Mouse (Mus musculus) MEL (cell line): ENCODE data around the gene Gramd4. TPM values are rescaled to one million over a fixed set of nuclear protein-coding genes. Genes with fewer than 3 reads are reported as not detected.

Experiments
- DNase-seq: peaks from one replicate; pipeline ENCODE4 v3.0.0; 2011; ENCODE audit warnings: low read depth, low spot score
- H3K27ac ChIP-seq: 2 replicates; pipeline ENCODE4 v1.5.1; 2012; ENCODE audit warnings: low read depth, mild to moderate bottlenecking, control low read depth, low read length, moderate library complexity; ENCODE audit not compliant: control insufficient read depth
- H3K27me3 ChIP-seq, 2 experiments: fragments of 150-350 bp in 1 of 2; sonication (generic) in 1 of 2; 2 replicates each; pipeline ENCODE4 v1.6.1; 2012; ENCODE audit warnings: low read length in 2 of 2, mild to moderate bottlenecking in 2 of 2, improper control_type of control experiment in 1 of 2, moderate library complexity in 1 of 2; ENCODE audit not compliant: insufficient read depth in 2 of 2, control insufficient read depth in 1 of 2
- H3K36me3 ChIP-seq, 2 experiments: 2 replicates each; pipeline ENCODE4 v1.6.1; 2012 to 2014; ENCODE audit warnings: low read length in 2 of 2, improper control_type of control experiment in 1 of 2, inconsistent platforms in 1 of 2, mild to moderate bottlenecking in 1 of 2; ENCODE audit not compliant: insufficient read depth in 2 of 2, control insufficient read depth in 1 of 2
- H3K4me1 ChIP-seq, 2 experiments: fragments of 150-350 bp in 1 of 2; sonication (generic) in 1 of 2; 2 replicates each; pipeline ENCODE4 v1.6.1; 2012; ENCODE audit warnings: low read length in 2 of 2, improper control_type of control experiment in 1 of 2, mild to moderate bottlenecking in 1 of 2; ENCODE audit not compliant: insufficient read depth in 2 of 2, control insufficient read depth in 1 of 2
- H3K4me3 ChIP-seq, 2 experiments: fragments of 150-350 bp in 1 of 2; sonication (generic) in 1 of 2; 2 replicates each; pipeline ENCODE4 v1.5.1; 2012; ENCODE audit warnings: low read depth in 2 of 2, low read length in 2 of 2, mild to moderate bottlenecking in 2 of 2, moderate library complexity in 2 of 2, control low read depth in 1 of 2, improper control_type of control experiment in 1 of 2; ENCODE audit not compliant: control insufficient read depth in 1 of 2, insufficient read depth in 1 of 2
- H3K79me2 ChIP-seq: 2 replicates; pipeline ENCODE4 v1.6.1; 2012; ENCODE audit warnings: mild to moderate bottlenecking, low read length, moderate library complexity; ENCODE audit not compliant: control insufficient read depth, poor library complexity, insufficient read depth
- H3K9ac ChIP-seq: 2 replicates; pipeline ENCODE4 v1.6.1; 2012; ENCODE audit warnings: low read depth, mild to moderate bottlenecking, control low read depth, low read length, moderate library complexity; ENCODE audit not compliant: control insufficient read depth, poor library complexity, severe bottlenecking
- H3K9me3 ChIP-seq: fragments of 150-350 bp; sonication (generic); replicated peaks from 2 replicates; pipeline ENCODE4 v1.6.1; 2012; ENCODE audit warnings: mild to moderate bottlenecking, low read length, improper control_type of control experiment, moderate library complexity; ENCODE audit not compliant: insufficient read depth
- BHLHE40 ChIP-seq: IDR thresholded peaks from 2 replicates; pipeline ENCODE4 v1.6.1; 2012; ENCODE audit warnings: low read depth, mild to moderate bottlenecking, inconsistent platforms, low read length, improper control_type of control experiment, borderline replicate concordance
- CHD2 ChIP-seq: IDR thresholded peaks from 2 replicates; pipeline ENCODE4 v1.6.1; 2011; ENCODE audit warnings: low read length, improper control_type of control experiment
- E2F4 ChIP-seq: IDR thresholded peaks from 2 replicates; pipeline ENCODE4 v1.6.1; 2011; ENCODE audit warnings: low read depth, low read length, improper control_type of control experiment, borderline replicate concordance
- ELF1 ChIP-seq: IDR thresholded peaks from 2 replicates; pipeline ENCODE4 v1.6.1; 2014; ENCODE audit warnings: low read depth, mild to moderate bottlenecking, inconsistent platforms, low read length, improper control_type of control experiment, moderate library complexity
- EP300 ChIP-seq, 2 experiments: IDR thresholded peaks; 2 replicates each; pipeline ENCODE4 v1.6.1; 2011; ENCODE audit warnings: improper control_type of control experiment in 2 of 2, low read length in 2 of 2, low read depth in 1 of 2, mild to moderate bottlenecking in 1 of 2
- HCFC1 ChIP-seq: IDR thresholded peaks from 2 replicates; pipeline ENCODE4 v1.6.1; 2012; ENCODE audit warnings: low read depth, mild to moderate bottlenecking, inconsistent platforms, low read length, improper control_type of control experiment, moderate library complexity
- JUND ChIP-seq: IDR thresholded peaks from 2 replicates; pipeline ENCODE4 v1.6.1; 2011; ENCODE audit warnings: low read depth, mild to moderate bottlenecking, improper control_type of control experiment, low read length
- MAFK ChIP-seq: IDR thresholded peaks from 2 replicates; pipeline ENCODE4 v1.6.1; 2011; ENCODE audit warnings: low read depth, mild to moderate bottlenecking, low read length, improper control_type of control experiment, borderline replicate concordance
- MAX ChIP-seq: IDR thresholded peaks from 2 replicates; pipeline ENCODE4 v1.6.1; 2011; ENCODE audit warnings: low read length, improper control_type of control experiment
- MAZ ChIP-seq: IDR thresholded peaks from 2 replicates; pipeline ENCODE4 v1.6.1; 2012; ENCODE audit warnings: low read depth, mild to moderate bottlenecking, inconsistent platforms, low read length, improper control_type of control experiment
- MYB ChIP-seq: IDR thresholded peaks from 2 replicates; pipeline ENCODE4 v1.6.1; 2011; ENCODE audit warnings: mild to moderate bottlenecking, low read depth, low read length, improper control_type of control experiment
- NRF1 ChIP-seq: IDR thresholded peaks from 2 replicates; pipeline ENCODE4 v1.6.1; 2014; ENCODE audit warnings: low read depth, mild to moderate bottlenecking, inconsistent platforms, low read length, improper control_type of control experiment, moderate library complexity; ENCODE audit not compliant: poor library complexity, insufficient read depth, severe bottlenecking
- POLR2AphosphoS2 ChIP-seq: IDR thresholded peaks from 2 replicates; pipeline ENCODE4 v1.6.1; 2011; ENCODE audit warnings: low read length, improper control_type of control experiment
- RAD21 ChIP-seq: IDR thresholded peaks from 2 replicates; pipeline ENCODE4 v1.6.1; 2011; ENCODE audit warnings: mild to moderate bottlenecking, low read depth, low read length, improper control_type of control experiment
- RCOR1 ChIP-seq: IDR thresholded peaks from 2 replicates; pipeline ENCODE4 v1.6.1; 2012; ENCODE audit warnings: low read depth, mild to moderate bottlenecking, inconsistent platforms, low read length, improper control_type of control experiment
- SIN3A ChIP-seq: IDR thresholded peaks from 2 replicates; pipeline ENCODE4 v1.6.1; 2012; ENCODE audit warnings: low read length, improper control_type of control experiment, inconsistent platforms
- SMC3 ChIP-seq: IDR thresholded peaks from 2 replicates; pipeline ENCODE4 v1.6.1; 2011; ENCODE audit warnings: low read depth, low read length, improper control_type of control experiment
- TBP ChIP-seq: IDR thresholded peaks from 2 replicates; pipeline ENCODE4 v1.8.0; 2011; ENCODE audit warnings: low read depth, low read length, improper control_type of control experiment
- USF1 ChIP-seq: IDR thresholded peaks from 2 replicates; pipeline ENCODE4 v1.6.1; 2014; ENCODE audit warnings: low read depth, mild to moderate bottlenecking, inconsistent platforms, low read length, improper control_type of control experiment, moderate library complexity
- ZC3H11A ChIP-seq: IDR thresholded peaks from 2 replicates; pipeline ENCODE4 v1.6.1; 2012; ENCODE audit warnings: low read depth, mild to moderate bottlenecking, inconsistent platforms, low read length, improper control_type of control experiment
- polyA plus RNA-seq, 2 experiments: library from polyadenylated mRNA; stranded (reverse) in 1 of 2; unstranded in 1 of 2; fragments of >175 nt in 1 of 2; fragments of >200 nt in 1 of 2; gene quantifications; 2 replicates each; pipeline versions ENCODE4 v1.2.1 to v1.2.4; 2012; ENCODE audit warnings: low replicate concordance in 2 of 2, low read depth in 1 of 2; ENCODE audit not compliant: insufficient read length in 2 of 2, insufficient read depth in 1 of 2, missing spikeins in 1 of 2
- total RNA-seq: library from RNA; depleted of rRNA; stranded (reverse); fragments of 300-350 nt; gene quantifications from 2 replicates; pipeline ENCODE4 v1.2.3, GENCODE M21; 2012

Gramd4 gene
- total and polyA plus RNA-seq, 3 experiments: 35.2 to 43.1 (median 38.0) TPM

DNA sequence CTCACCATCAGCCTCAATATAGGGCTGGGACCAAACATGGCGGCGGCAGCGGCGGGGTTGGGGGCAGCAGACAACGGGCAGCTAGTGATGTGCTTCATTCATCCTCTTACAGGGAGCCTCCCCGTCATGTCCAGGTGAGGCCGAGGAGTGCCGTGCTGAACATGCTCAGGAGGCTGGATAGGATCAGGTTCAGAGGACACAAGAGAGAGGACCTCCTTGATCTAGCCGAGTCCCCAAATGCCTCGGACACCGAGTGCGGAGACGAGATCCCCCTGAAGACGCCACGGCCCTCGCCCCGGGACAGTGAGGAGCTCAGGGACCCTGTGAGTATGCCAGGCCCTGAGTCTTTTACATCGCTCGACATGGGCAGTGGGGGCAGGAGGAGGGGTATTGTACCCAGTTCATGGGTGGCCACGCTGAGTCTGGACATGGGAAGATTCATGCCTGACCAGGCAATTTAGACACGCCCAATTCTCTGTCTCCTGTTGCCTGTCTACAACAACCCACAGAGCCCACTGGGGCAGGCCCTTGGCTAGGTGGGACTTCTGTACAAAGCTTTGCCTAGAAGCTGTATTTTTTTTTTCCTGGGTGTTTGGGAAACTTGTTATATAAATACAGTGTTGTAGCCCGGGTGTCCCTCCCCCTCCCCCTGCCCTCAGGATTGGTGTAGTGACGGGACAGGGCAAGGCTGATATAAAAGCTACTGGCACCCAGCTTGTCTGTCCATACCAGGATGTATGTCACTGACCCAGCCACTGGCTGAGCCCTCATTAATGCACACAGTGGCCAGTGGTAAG is 33.9 kb downstream of the Gramd4 start:
- Histone ChIP-seq H3K27ac (no peak overlapping the region), H3K4me1 (no peaks in the 10 kb centered on the region), H3K79me2 (peaks cover 8% of the 10 kb centered on the region; the same call in 1 of the 2 replicates), H3K27me3 (no peaks in the 10 kb centered on the region), H3K36me3 (peaks cover 0 to 8% of the 10 kb centered on the region in 2 experiments; a peak in 2 of 4 replicates), H3K9ac (no peak overlapping the region), H3K4me3 (no peak overlapping the region), H3K9me3 (no peaks in the 10 kb centered on the region)
- no peak for TF ChIP-seq SMC3
- no peak for TF ChIP-seq MYB
- no peak for TF ChIP-seq BHLHE40
- TF ChIP-seq ZC3H11A: no peak
- DNase-seq: no peak

DNA sequence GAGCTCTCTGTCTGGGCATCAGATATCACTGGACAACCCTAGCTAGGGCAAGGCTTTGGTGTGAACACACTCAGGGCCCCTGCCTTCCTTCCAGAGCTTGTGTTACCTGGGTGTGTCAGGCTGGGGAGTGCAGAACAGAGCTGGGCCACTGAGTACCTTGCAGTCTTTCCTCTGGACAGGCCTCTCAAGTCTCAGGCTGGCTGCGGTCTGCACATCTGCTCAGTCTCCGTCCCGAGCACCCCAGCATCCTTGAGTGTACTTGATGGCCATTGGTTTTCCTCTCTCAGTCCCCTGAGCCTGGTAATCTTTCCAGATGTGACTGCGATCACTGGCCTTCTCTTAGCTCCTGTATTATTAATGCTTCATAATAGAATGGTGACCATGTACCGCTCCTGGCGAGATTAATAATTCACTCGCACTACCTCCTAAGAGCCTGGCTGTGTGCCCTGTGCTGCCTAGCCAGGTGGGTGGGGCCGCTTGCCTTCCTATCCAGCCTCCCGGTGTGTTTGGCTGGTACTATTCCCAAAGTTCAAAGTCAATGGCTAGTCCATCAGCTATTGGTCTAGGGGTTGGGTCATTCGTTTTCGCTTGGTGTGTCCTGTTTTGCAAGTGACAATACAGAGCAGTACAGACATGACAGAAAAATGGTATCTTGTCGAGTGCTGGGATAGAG is 34.6 kb downstream of the Gramd4 start:
- Histone ChIP-seq H3K9ac (no peak overlapping the region), H3K79me2 (peaks cover 3% of the 10 kb centered on the region; the same call in 1 of the 2 replicates), H3K27me3 (no peaks in the 10 kb centered on the region), H3K4me1 (no peaks in the 10 kb centered on the region), H3K27ac (no peak overlapping the region), H3K36me3 (peaks cover 0 to 8% of the 10 kb centered on the region in 2 experiments; a peak in 2 of 4 replicates), H3K4me3 (no peak overlapping the region), H3K9me3 (no peaks in the 10 kb centered on the region)
- no peak for TF ChIP-seq RCOR1
- no peak for TF ChIP-seq POLR2AphosphoS2
- no peak for TF ChIP-seq TBP
- TF ChIP-seq JUND: no peak
- TF ChIP-seq E2F4: no peak
- no peak for TF ChIP-seq ELF1
- no peak for TF ChIP-seq MAX
- no peak for TF ChIP-seq RAD21
- TF ChIP-seq MAZ: no peak
- no peak for TF ChIP-seq NRF1
- TF ChIP-seq EP300 (IDR thresholded peaks at IDR 0.05; ENCODE audit: low read depth in 1 of 2, low read length in 2 of 2): no peak
- TF ChIP-seq USF1: no peak
- TF ChIP-seq CHD2: no peak
- no peak for TF ChIP-seq MAFK
- no peak for TF ChIP-seq HCFC1
- TF ChIP-seq SIN3A: no peak
- no peak for TF ChIP-seq MYB
- no peak for DNase-seq
